Mouse (Mus musculus): ENCODE data around the gene Prkx. TPM values are rescaled to one million over a fixed set of nuclear protein-coding genes. Genes with fewer than 3 reads are reported as not detected.

Prkx gene
- polyA plus RNA-seq (2012; rRNA removed): 17.1 and 20.5 TPM in 2 replicates

DNA sequence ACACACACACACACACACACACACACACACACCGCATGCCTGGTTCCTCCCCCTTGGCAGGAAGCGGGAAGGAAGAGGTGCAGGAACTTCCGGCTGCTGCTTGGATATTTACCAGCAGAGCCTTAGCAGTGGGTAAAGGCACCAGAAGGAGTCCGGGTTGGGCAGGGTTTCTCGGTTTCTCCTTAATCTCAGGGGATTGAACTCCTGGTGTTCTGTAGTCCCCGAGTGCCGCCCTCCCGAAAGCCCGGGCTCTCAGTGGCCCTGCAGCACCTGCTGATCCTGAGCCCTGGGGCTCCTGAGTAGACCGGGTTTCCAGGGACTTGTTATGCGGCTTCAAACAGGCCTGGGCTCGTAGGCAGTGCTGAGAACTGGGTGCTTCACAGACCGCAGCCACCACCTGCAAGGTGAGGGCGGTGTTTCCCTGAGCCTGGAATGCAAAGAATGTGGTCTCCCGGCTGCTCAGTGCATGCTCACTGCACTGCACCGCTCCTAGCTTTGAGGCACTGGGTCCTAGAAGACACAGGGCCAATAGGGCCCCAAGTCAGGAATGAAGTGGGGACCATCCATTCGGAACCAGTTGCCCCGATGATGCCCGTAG, at the start of gene Prkx:
Gene Prkx, minus strand, starts transcription at position 41 of the 598 bp plus-strand sequence.
- Histone ChIP-seq H3K36me3 (ENCODE audit: control insufficient read depth, insufficient read depth, low read length) (no peaks in the 10 kb centered on the region), H3K27ac (ENCODE audit: control insufficient read depth, insufficient read depth, low read length) (peak within 1 kb of the TSS; percentile 90), H3K27me3 (ENCODE audit: control insufficient read depth, insufficient read depth, low read length) (no peaks in the 10 kb centered on the region), H3K4me1 (replicated peaks; ENCODE audit: control insufficient read depth, insufficient read depth, low read length) (peaks cover 15% of the 10 kb centered on the region), H3K4me3 (ENCODE audit: control insufficient read depth, insufficient read depth, low read length) (peak within 1 kb of the TSS; percentile 93)
- WGBS: 8% methylated on average over 17 of the region's 19 CpGs
- TF ChIP-seq POLR2A (IDR thresholded peaks at IDR 0.05; ENCODE audit: control insufficient read depth, extremely low read depth, insufficient read depth, low read length, poor library complexity): no peak
- no peak for TF ChIP-seq CTCF (IDR thresholded peaks at IDR 0.05; ENCODE audit: borderline replicate concordance, control insufficient read depth, extremely low read depth, insufficient read depth, low read length, poor library complexity)
- DNase-seq: no peak

DNA sequence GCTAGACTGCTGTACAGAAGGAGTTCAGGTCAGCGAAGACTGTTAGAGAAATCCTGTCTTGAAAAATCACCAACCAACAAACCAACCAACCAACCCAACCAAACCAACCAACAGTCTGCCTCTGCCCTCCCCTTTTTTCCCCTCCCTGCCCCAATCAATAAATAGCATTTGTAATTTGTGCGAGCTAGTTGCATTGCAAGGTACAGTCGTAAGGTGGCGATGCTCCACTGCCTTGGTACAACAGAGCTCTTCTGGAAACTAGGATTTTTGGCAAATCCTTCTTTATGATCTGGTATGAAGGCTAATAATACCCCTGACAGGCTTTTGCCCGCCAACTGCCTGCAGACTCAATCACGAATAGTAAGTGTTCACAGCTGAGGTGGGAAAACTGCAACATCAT, 16.0 kb upstream of the Prkx start:
- Histone ChIP-seq H3K4me3 (ENCODE audit: control insufficient read depth, insufficient read depth, low read length) (no peak overlapping the region), H3K4me1 (replicated peaks; ENCODE audit: control insufficient read depth, insufficient read depth, low read length) (0 out of 2 replicates have a peak, but pooled peaks cover 3% of the 10 kb centered on the region), H3K27me3 (ENCODE audit: control insufficient read depth, insufficient read depth, low read length) (no peaks in the 10 kb centered on the region), H3K36me3 (ENCODE audit: control insufficient read depth, insufficient read depth, low read length) (no peaks in the 10 kb centered on the region), H3K27ac (ENCODE audit: control insufficient read depth, insufficient read depth, low read length) (no peak overlapping the region)
- TF ChIP-seq POLR2A (IDR thresholded peaks at IDR 0.05; ENCODE audit: control insufficient read depth, extremely low read depth, insufficient read depth, low read length, poor library complexity) (no peak), CTCF (IDR thresholded peaks at IDR 0.05; ENCODE audit: borderline replicate concordance, control insufficient read depth, extremely low read depth, insufficient read depth, low read length, poor library complexity) (no peak)
- no peak for DNase-seq
- 67% methylated on average over 6 of the region's 6 CpGs for WGBS

DNA sequence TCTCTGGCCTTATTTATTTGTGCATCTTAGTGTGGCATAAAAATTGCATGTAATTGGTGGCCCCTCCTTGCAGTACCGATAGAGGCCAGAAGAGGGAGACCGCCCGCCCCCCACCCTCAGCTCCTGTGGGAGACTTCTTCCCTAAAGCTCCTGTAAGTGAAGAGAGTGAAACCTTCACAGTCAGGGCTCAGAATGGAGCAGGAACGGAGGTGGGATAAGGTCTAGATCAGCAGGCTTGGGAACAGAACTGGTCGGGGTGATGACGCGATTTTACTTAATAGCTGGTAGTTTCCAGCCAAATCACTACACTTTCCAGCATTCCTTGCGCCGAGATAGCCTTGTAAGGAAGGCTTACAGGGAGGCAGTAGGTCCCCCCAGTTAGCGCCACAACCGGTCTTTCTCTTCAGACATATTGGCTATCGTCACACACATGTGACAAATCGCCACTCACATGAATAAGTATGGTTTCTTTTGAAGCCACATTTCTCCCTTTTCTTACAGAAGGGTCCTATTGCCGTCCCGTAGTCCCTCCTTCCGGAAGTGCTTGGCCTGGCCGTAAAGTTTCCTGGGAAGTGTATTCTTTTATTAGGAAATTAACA, 14.6 kb upstream of the Prkx start:
- peak; percentile 11 for DNase-seq

DNA sequence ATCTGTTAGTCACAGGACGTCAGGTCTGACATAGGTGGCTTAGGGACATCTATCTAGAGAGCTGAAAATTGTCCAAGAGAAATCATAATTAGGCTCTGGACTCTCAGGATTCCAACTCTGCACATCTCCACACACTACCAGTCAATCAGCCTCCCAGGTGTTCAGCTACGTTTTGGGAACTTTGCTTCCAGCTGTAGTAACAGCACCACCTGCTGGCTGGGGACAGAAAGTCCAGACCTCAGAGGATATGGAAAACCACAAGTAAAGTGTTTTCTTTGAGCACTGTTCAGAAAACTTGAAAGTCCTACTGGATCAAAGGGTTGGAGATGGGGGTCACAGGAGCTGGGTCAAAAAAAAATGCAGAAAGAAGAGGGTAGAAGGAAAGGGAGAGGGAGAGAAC, 12.5 kb upstream of the Prkx start:
- no peak for TF ChIP-seq CTCF (IDR thresholded peaks at IDR 0.05; ENCODE audit: borderline replicate concordance, control insufficient read depth, extremely low read depth, insufficient read depth, low read length, poor library complexity)
- no peak for TF ChIP-seq POLR2A (IDR thresholded peaks at IDR 0.05; ENCODE audit: control insufficient read depth, extremely low read depth, insufficient read depth, low read length, poor library complexity)
- H3K4me1 ChIP-seq (replicated peaks; ENCODE audit: control insufficient read depth, insufficient read depth, low read length): 0 out of 2 replicates have a peak, but pooled peaks cover 3% of the 10 kb centered on the region
- peak; percentile 45 for DNase-seq
- no peaks in the 10 kb centered on the region for H3K27me3 ChIP-seq (ENCODE audit: control insufficient read depth, insufficient read depth, low read length)
- H3K36me3 ChIP-seq (ENCODE audit: control insufficient read depth, insufficient read depth, low read length): no peaks in the 10 kb centered on the region
- WGBS: 31% methylated on average over 2 of the region's 2 CpGs
- H3K4me3 ChIP-seq (ENCODE audit: control insufficient read depth, insufficient read depth, low read length): no peak overlapping the region
- no peak overlapping the region for H3K27ac ChIP-seq (ENCODE audit: control insufficient read depth, insufficient read depth, low read length)

More for the DNA sequence above, 14.6 kb upstream of the Prkx start:
- WGBS: 9% methylated on average over 16 of the region's 17 CpGs
- Histone ChIP-seq H3K27ac (ENCODE audit: control insufficient read depth, insufficient read depth, low read length) (no peak overlapping the region; the same call in 1 of the 2 replicates), H3K4me1 (replicated peaks; ENCODE audit: control insufficient read depth, insufficient read depth, low read length) (0 out of 2 replicates have a peak, but pooled peaks cover 3% of the 10 kb centered on the region), H3K4me3 (ENCODE audit: control insufficient read depth, insufficient read depth, low read length) (peak overlapping the region; percentile 38), H3K27me3 (ENCODE audit: control insufficient read depth, insufficient read depth, low read length) (no peaks in the 10 kb centered on the region), H3K36me3 (ENCODE audit: control insufficient read depth, insufficient read depth, low read length) (no peaks in the 10 kb centered on the region)
- TF ChIP-seq POLR2A (IDR thresholded peaks at IDR 0.05; ENCODE audit: control insufficient read depth, extremely low read depth, insufficient read depth, low read length, poor library complexity) (no peak), CTCF (IDR thresholded peaks at IDR 0.05; ENCODE audit: borderline replicate concordance, control insufficient read depth, extremely low read depth, insufficient read depth, low read length, poor library complexity) (peak; percentile 74; the same call in 1 of the 2 replicates)

DNA sequence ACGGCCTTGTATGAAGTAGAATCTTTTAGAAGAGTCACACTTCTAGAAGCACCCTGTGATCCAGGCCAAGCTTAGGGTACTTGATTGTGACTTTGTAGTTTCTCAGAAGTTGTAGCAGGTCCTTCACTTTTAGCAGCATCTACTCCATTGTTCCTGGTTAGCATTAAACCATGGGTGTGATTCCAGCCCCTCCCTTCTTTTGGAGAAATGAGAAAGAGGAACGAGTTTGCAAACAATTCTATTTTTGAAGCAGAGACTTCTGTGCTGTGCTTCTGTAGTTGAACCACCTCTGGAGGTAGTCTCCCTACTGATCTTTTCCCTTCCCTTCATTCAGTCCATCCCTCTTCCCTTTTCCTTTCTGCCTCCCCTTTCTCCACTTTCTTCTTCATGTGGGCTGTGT, 6.2 kb upstream of the Prkx start:
- Histone ChIP-seq H3K27me3 (ENCODE audit: control insufficient read depth, insufficient read depth, low read length) (no peaks in the 10 kb centered on the region), H3K27ac (ENCODE audit: control insufficient read depth, insufficient read depth, low read length) (no peak overlapping the region), H3K36me3 (ENCODE audit: control insufficient read depth, insufficient read depth, low read length) (no peaks in the 10 kb centered on the region), H3K4me1 (replicated peaks; ENCODE audit: control insufficient read depth, insufficient read depth, low read length) (no peaks in the 10 kb centered on the region), H3K4me3 (ENCODE audit: control insufficient read depth, insufficient read depth, low read length) (no peak overlapping the region)
- DNase-seq: no peak
- no peak for TF ChIP-seq CTCF (IDR thresholded peaks at IDR 0.05; ENCODE audit: borderline replicate concordance, control insufficient read depth, extremely low read depth, insufficient read depth, low read length, poor library complexity)
- 68% methylated on average over 2 of the region's 2 CpGs for WGBS

DNA sequence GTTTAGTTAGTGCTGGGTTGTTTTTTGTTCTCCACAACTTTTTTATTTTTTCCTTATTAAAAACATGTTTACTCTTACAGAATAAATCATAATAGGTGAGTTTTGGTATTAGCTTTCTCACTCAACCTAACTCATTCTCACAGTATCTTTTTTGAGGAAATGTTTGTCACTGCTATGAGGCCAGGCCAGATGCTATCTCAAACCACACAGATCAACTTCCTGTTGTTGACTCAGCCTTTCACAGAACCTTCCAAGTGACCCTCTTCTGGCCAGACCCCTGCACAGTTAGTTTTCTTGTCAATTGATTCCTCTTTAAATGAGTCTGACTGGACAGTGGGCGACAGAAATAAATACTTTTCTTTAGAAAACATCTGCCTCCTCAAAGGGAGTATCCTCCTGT, 5.5 kb upstream of the Prkx start:
- no peak for DNase-seq

More for the DNA sequence above, 5.5 kb upstream of the Prkx start:
- H3K27ac ChIP-seq (ENCODE audit: control insufficient read depth, insufficient read depth, low read length): no peak overlapping the region
- no peaks in the 10 kb centered on the region for H3K36me3 ChIP-seq (ENCODE audit: control insufficient read depth, insufficient read depth, low read length)
- peaks cover 1% of the 10 kb centered on the region for H3K4me1 ChIP-seq (replicated peaks; ENCODE audit: control insufficient read depth, insufficient read depth, low read length)
- no peaks in the 10 kb centered on the region for H3K27me3 ChIP-seq (ENCODE audit: control insufficient read depth, insufficient read depth, low read length)
- TF ChIP-seq POLR2A (IDR thresholded peaks at IDR 0.05; ENCODE audit: control insufficient read depth, extremely low read depth, insufficient read depth, low read length, poor library complexity) (no peak), CTCF (IDR thresholded peaks at IDR 0.05; ENCODE audit: borderline replicate concordance, control insufficient read depth, extremely low read depth, insufficient read depth, low read length, poor library complexity) (no peak)
- WGBS: 57% methylated on average over 1 of the region's 1 CpGs
- H3K4me3 ChIP-seq (ENCODE audit: control insufficient read depth, insufficient read depth, low read length): no peak overlapping the region
